Mouse (Mus musculus): ENCODE measurements at regions not wholly inside any gene's neighbourhood (a gene's known extent, or its start where the extent isn't known, plus 50 kb on each side); places are given as distances from the start of the nearest gene placed in this dataset.

DNA sequence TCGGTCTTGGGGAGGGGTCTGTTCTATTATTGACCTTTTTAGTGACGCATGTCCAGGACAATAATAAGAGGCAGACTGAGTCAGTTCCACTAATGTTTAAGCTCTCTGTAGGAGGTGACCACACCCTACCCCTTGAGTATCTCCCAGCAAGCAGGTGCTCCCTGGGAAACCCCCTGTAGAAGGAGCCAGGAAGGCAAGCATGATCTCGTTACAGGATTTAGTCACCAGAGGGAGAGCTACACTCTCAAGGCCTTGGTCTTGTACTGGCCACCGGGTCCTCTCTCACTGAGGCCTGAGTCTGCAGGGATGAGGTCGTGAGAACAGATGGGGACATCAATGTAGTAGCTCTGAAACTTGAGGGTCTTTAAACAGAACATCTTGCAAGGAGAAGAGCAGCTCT lies 55.3 kb upstream of the Ccnd2 start:
- TF ChIP-seq GATA4 (IDR thresholded peaks at IDR 0.05; ENCODE audit: insufficient replicate concordance, low read length) = no peak

DNA sequence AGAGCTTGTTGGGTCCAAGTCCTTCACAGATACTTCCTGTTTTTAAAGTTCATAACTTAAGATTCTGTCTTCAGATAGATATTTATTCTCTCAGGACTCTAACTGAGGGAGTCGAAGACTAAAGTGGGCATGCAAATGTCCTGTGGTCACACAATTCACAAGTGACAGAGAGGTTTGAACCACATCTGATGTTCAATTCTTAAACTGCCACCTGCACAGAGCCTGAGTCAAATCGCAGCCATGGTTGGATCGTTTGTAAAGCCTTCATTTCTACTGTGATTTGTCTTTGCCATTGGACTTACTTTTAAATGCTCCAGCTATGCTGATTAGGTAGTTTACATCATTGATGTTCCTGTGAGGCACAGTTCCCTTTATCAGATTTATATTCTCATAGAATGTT lies 61.4 kb upstream of the Ccnd2 start:
- no peak for TF ChIP-seq GATA4 (IDR thresholded peaks at IDR 0.05; ENCODE audit: insufficient replicate concordance, low read length)

DNA sequence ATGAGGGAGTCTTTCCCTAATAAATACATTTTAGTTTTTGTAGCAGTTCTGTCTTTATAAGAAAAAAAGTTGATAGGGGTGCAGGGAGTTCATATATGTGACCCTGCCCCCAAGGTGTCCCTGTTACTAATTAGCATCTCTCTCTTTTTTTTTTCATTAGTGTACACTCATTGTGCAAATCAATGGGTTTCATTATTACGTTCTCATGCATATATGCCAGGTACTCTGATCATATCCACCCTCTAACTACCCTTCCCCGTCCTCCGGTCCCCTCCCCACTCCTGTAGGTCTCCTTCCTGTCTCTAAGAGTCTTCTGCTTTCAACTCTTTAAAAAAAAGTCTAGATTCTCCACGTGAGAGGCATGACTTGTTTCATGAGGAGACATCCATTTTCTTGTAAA lies 63.9 kb upstream of the Ccnd2 start:
- no peak for TF ChIP-seq GATA4 (IDR thresholded peaks at IDR 0.05; ENCODE audit: insufficient replicate concordance, low read length)

DNA sequence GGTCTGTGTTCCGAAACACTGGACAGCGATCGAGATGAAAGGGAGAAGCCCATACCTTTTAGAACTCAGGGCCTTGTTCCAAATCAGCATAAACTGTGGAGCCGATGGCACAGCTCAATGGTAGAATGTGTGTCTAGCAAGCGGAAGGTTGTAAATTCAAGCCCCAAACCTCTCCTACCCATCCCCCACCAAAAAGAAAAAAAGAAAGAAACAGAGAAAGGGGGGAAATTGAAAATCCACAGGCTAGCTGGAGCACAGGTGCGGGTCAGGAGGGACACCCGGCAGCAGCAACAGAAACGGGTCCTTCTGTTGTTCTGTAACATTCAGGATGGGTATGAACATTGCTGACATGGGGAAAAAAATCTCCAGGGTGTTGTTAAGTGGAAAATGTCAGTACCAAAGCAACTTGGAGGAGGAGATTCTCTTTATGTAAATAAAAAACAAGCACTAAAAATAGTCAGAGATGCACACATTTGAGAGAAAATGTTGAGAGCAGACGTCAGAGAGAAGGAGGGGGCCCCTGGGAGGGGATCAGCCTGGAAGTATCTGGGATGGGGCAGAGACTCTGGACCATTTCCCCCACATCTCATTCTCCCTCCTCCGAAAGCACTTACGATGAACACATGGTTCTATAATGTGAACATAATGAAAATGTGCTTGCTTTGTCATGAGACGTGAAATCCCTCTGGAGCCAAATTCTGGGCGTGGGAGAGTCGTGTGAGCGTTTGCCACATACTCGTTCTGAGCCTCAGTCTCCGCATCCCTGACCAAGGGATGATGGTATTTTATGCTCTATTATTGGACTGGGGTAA lies 66.8 kb upstream of the Ccnd2 start:
- no peak for TF ChIP-seq GATA4 (IDR thresholded peaks at IDR 0.05; ENCODE audit: insufficient replicate concordance, low read length)

DNA sequence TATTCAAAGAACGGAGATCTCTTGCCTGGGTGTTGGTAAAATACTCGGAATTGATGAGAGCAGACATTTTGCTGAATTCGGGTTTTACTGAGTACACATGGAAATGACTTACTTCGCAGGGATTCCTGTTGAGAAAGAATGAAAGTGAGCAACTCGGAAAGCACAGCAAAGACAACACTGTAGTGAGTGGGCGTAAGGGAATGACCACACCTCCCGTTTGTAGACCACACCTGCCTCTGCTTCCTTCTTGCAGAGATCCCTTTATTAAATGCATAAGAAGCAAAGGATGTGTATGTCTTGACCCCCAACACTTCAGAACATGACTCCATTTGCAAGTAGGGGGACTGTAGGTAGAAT lies 67.4 kb upstream of the Ccnd2 start:
- TF ChIP-seq GATA4 (IDR thresholded peaks at IDR 0.05; ENCODE audit: insufficient replicate concordance, low read length) = no peak

DNA sequence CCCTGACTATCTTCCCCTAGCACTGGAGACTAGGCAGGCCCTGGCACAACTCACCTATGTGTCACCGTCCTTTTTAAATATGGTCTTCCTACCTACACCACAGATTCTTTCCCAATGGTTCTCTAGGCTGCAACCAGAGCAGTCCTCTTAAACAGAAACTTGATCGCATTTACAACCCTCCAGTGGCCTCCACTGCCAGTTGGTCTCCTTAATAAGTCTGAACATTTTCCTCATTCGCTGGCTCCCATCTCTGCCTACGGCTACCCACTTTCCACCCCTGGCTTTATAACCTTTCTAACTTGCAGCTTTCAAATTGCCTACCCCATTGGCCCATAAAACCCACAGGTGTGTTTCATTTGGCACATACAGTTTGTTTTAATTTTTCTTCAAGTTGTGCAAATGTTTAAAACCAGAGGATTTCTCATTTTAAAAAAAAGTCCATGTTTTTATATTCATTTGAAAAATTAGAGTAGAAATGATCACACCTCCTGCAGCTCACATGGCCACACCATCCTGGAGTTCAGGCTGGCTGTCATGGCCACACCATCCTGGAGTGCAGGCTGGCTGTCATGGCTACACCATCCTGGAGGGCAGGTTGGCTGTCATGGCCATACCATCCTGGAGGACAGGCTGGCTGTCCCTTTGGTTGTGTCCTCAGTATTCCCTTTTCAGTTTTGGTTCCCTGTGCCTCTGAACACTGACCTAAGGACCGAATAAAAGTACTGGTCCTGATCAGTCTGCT lies 74.4 kb upstream of the Ccnd2 start:
- TF ChIP-seq GATA4 (IDR thresholded peaks at IDR 0.05; ENCODE audit: insufficient replicate concordance, low read length) = no peak

DNA sequence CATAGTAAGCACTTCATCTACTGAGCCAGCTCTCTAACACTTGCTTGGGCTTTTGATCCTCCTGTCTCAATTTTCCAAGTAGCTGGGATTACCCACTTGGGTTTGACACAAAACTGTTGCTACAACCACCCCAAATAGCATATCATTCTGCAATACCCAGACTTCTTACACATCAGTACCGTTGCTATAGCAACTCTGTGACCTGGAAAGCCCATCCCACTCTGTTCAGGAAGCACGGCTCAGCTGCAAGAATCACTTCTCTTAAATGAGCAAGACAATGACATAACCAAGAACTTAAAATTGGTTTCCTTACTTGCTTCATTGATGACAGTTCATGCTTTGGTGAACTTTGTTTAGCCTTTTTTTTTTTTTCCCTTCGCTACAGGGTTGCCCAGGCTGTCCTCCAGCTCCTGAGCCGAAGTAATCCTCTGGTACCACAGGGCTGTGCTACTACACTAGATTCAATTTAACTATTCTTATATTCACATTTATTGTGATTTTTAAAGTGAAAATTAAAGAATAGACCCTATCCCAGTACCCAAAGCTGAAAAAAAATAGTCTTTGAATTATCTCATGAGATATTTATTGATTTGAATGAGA lies 84.6 kb upstream of the Ccnd2 start:
- TF ChIP-seq GATA4 (IDR thresholded peaks at IDR 0.05; ENCODE audit: insufficient replicate concordance, low read length) = no peak

DNA sequence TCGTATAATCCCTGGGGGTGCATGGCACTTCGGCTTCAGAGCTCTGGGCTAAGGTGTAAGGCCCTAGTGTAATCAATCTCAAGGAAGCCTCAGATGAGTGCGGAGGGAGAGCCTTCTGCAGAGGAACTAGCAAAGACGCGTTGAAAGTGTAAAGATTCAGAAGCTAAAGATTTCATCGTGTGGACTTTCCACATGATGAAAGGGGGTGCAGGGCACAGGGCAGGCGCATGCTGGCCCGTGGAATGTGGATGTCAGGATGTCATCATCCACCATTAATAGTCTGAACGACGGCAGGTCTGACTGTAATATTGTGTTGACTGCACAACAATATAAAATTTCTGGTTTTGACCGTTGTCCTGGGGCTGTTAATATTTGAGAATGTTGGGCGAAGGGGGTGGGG lies 85.2 kb upstream of the Ccnd2 start:
- TF ChIP-seq GATA4 (IDR thresholded peaks at IDR 0.05; ENCODE audit: insufficient replicate concordance, low read length) = no peak

DNA sequence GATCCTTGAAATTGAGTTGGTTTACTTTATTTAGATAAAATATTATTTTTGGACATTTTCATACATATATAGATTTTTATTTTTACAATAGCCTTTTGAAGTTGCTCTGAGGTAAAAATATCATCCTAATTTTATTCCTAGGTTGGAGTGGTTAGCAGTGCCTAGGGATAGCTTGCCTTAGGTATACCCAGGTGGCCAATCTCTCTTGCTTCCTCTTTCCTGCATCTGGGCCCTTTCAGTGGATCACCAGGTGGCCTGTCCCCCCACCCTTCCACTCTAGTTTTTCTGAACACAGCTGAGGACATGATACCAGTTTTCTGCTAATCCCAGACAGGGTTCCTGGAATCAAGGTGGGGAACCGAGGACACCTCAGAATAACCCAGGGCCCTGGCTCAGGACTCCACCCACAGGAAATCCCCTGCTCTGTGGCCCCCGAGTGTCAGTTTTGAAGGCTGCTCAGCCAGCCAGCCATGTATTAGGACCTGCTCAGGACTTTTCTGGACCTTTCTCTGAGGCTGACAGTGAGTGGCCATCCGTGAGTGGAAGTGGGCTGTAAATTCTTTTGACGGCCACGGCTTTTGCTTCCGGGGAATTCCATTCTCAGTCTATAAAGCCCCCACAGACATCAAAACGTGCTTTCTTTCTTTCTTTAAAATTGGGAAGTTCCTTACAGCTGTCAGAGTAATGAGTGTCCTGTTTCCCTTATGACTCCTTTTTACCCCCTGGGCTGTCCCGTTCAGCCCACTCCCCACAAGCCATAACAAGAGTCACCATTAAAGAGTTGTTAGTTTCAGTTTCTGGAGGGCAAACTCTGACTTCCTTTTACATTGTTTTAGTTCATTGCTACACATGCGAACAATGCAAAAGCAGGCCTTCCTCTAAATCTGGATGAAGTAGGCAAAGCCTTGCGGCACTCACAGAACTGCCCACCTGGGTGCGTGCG lies 87.8 kb upstream of the Ccnd2 start:
- no peak for TF ChIP-seq GATA4 (IDR thresholded peaks at IDR 0.05; ENCODE audit: insufficient replicate concordance, low read length)

DNA sequence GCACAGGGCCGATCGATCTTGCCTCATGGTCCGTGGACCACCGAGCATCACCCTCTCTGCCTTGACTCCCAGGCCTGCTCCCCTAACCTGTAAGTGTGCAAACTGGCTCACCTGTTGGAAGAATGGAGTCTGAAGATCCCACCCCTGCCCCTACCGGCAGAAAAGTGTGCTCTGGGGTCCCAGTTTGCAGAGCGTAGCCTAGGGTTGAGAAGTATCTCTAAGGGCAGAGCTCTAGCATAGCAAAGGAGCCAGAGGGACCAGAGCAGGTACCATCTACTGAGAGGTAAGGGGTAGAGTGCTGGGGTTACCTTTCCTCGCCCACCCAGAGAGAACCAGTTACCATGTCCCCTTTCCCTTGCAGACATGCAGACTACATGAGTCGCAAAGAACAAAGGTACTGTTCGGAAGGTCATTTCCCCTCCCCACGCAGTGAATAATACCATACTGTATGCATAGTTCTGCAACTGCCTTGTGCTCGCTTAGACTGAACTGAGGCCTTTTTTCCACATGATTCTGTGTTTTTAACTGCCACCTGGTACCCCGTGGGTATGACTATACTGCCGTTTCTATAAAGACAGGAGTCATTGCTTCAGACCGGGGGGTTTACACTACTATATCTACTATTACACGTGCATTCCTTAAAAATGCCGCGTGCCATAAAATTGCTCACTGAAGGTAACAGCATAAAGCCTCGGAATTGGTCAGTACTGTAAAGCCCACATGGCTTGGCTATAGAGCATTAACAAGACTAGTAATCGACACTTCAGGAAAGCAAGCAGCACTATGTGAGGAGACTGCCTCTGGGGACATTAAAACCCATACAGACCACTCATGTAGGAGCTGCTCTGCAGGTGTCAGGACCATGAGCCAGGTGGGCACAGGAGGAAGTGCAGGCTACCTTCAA lies 88.7 kb upstream of the Ccnd2 start:
- TF ChIP-seq GATA4 (IDR thresholded peaks at IDR 0.05; ENCODE audit: insufficient replicate concordance, low read length) = no peak

DNA sequence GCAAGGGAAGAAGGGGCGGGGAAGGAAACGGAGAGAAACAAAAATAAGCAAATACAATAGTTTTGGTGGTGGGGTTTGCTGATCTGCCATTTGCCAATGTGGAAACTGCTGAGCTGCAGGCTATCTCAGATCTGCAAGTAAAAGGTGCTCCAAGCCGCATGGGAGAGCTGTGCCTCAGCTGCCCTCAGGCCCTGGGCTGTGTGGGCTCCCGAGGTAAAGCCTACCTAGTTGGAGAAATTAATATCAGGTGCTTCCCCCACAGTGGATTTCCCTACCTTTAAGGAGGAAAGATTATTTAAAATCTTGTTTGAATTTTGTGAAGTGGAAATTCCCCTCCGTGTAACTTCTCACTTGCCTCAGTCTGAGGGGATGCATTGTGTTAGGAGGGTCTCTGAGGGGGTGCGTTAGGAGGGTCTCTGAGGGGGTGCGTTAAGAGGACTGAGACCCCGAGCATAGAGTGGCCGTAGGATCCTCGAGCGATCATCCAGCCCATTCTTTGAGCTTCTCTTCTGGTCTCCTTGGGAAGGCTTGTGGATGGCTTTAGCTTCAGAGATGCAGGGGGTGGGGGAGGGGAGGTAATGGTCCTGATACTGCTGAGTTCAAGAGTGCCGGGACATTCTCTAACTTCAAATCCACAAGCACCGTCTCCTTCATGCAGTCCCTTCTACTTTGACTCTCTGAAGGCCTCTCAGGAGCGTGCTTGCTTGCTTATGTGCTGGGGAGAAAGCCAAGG lies 89.9 kb upstream of the Ccnd2 start:
- TF ChIP-seq GATA4 (IDR thresholded peaks at IDR 0.05; ENCODE audit: insufficient replicate concordance, low read length) = no peak

DNA sequence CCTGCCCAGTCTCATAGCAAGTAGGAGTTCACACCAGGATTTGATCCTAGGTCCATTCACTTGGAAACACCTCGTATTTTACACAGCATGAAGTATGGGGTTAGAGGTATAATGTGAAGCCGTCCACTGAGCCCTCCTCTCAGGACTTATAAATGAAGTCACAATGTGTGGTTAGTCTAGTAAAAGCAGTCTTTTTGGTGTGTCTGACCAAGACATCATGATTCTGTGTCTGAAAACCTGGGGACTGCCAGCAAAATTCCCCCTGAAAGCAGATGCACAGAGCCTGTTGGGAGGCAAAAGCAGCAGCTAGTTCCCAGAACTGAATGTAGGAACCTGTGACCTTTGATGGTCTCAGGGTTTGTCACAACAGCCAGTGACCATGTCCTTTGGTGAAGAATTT lies 91.0 kb upstream of the Ccnd2 start:
- no peak for TF ChIP-seq GATA4 (IDR thresholded peaks at IDR 0.05; ENCODE audit: insufficient replicate concordance, low read length)

DNA sequence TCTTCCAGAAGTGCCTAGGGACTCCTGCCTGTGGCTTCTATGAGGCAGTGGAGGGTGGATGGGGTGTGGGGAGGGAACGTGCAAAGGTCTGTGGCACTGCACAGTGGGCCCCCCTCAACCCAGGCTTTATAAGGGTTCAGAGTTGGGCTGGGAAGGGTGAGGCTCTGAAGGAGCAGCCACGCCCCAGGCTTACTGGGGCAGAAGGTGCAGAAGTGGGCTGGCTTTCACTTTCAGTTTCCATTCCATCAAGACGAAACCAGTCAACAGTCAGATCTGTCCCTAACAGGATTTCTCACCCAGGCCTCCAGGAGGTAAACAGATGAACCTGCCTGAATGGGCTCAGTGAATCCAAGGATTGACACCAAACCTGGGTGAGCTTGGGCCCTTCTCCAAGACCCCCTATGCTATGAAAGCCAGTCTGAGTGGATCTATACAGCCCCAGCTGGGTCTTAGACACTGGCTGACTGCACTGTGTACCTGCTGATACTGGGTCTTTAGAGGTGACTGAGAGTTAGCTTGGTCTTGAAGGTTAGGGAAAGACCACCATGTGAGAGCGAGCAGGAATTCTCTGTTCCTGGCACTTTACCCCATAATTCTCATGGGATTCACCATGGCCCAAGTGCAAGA lies 93.9 kb upstream of the Ccnd2 start:
- TF ChIP-seq GATA4 (IDR thresholded peaks at IDR 0.05; ENCODE audit: insufficient replicate concordance, low read length) = no peak
